Mouse (Mus musculus) gonadal fat pad, adult 2 months (tissue): ENCODE data around the gene Coro1b. TPM values are rescaled to one million over a fixed set of nuclear protein-coding genes. Genes with fewer than 3 reads are reported as not detected.
A peak's percentile ranks its signal among the peaks of the same experiment; 100 is the strongest.

ENCODE experiments used
- DNase-seq: peaks from one replicate; pipeline ENCODE4 v3.0.0-alpha.2; 2012; ENCODE audit warnings: low read depth
- polyA plus RNA-seq: library from polyadenylated mRNA; depleted of rRNA; stranded (reverse); fragments of >200 nt; gene quantifications from 2 replicates; pipeline ENCODE4 v1.2.3, GENCODE M21; 2012

The Coro1b gene
- polyA plus RNA-seq, 1 experiment = 251 TPM

DNA sequence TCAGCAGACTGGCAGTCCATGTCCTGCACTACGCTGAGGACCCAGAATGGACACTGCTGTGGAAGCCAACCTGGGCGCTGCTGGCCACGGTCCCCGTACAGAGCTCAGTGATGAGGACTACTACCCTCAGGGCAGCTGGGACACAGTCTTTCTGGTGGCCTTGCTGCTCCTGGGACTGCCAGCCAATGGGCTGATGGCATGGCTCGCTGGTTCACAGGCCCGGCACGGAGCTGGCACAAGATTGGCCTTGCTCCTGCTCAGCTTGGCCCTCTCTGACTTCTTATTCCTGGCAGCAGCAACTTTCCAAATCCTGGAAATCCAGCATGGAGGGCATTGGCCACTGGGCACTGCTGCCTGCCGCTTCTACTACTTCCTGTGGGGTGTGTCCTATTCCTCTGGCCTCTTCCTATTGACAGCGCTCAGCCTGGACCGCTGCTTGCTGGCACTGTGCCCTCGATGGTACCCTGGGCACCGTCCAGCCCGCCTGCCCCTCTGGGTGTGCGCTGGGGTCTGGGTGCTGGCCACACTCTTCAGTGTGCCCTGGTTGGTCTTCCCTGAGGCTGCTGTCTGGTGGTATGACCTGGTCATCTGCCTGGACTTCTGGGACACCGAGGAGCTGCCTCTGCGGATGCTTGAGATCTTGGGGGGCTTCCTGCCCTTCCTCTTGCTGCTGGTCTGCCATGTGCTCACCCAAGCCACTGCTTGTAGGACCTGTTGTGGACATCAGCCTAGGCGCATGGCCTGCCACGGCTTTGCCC is 5.8 kb upstream of the Coro1b start:
- DNase-seq = no peak

GRCm38 (mm10) chr19:4143759-4144268 is 4.6 kb upstream of the Coro1b start, which contains the start of gene Cabp4:
TSS of gene Cabp4 (minus strand) at chr19:4144033.
- DNase-seq = no peak

DNA sequence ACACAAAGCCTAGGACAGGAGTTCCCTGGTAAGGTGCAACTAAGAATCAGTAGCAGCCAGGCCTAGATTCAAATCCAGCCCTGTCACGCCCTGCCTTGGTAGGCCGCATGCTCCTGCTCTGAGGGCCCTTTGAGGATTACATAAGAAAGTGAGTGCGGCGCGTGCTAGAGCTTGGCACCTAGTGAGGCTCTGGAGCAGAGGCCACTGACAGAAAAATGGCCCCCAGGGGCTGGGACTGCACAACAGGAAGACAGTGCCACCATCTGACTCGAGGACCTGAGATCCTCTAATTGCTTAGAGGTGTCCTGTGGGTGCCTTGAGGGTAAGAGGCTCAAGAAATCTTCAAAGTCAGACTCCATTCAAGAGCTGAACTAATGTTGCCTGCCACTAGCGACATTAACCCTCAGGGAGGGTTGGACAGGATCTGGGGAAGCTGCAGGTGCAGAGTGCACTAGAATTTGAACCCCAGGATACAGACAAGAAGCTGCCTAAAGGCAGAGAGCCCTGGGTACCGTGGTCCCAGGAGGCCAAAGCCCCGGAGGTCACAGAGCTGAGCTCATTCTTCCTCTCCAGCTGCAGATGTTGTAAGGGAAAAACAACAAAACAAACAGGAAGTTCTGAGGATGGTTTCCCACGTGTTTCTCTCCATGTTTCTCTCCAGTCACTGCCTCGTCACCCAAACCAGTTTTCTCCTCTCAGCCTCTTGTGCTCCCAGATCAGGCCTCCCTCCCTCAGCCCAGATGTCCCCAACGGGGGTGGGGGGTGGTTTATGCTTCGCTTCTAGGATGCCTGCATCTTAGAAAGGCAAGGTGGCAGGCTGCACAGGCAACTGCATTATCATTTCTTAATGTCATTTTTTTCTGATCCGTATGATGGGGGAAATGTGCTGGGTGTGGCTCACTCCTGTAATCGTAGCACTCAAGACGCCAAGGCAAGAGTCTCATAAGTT is 3.6 kb upstream of the Coro1b start:
- no peak for DNase-seq

GRCm38 (mm10) chr19:4145936-4146335 is 2.5 kb upstream of the Coro1b start:
- DNase-seq = no peak

GRCm38 (mm10) chr19:4146366-4147021 is 1.9 kb upstream of the Coro1b start:
- no peak for DNase-seq

DNA sequence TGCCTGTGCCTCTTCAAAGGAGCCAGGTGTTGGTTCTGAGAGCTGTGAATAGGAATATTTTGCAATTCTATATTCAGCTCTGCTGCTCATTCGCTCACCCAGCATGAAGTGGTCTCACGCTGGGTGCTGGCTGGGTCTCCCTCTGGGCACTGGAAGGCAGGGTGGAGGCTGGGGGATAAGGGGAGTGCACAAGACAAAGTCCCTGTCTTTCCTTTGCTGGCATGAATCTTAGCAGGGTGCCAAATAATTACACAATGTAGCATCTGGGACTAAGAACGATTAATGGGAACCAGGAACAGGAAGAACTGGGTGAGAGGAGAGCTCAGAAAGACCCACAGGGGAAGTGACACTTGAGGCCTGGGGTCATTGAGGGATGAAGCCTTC is 1.4 kb upstream of the Coro1b start:
- DNase-seq = peak; percentile 59

- DNase-seq = no peak
Observed at GRCm38 (mm10) chr19:4147782-4148490, 483 bp upstream of the Coro1b start.

- DNase-seq = no peak
Observed at GRCm38 (mm10) chr19:4148819-4149218, 400 bp downstream of the Coro1b start.

DNA sequence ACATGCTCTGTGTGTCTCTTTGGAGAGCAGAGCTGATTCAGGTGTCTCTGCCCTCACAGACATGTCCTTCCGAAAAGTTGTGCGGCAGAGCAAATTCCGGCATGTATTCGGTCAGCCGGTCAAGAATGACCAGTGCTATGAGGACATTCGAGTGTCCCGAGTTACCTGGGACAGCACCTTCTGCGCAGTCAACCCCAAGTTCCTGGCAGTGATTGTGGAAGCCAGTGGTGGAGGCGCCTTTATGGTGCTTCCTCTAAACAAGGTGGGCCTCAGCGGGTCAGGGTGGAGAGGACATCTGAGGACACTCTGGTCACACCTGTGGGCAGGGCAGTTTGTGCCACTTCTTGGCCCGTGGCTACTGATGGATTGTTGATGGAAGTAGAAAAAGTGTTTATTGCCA is 864 bp downstream of the Coro1b start:
- no peak for DNase-seq

GRCm38 (mm10) chr19:4149764-4150461 is 1.5 kb downstream of the Coro1b start:
- DNase-seq = no peak

DNA sequence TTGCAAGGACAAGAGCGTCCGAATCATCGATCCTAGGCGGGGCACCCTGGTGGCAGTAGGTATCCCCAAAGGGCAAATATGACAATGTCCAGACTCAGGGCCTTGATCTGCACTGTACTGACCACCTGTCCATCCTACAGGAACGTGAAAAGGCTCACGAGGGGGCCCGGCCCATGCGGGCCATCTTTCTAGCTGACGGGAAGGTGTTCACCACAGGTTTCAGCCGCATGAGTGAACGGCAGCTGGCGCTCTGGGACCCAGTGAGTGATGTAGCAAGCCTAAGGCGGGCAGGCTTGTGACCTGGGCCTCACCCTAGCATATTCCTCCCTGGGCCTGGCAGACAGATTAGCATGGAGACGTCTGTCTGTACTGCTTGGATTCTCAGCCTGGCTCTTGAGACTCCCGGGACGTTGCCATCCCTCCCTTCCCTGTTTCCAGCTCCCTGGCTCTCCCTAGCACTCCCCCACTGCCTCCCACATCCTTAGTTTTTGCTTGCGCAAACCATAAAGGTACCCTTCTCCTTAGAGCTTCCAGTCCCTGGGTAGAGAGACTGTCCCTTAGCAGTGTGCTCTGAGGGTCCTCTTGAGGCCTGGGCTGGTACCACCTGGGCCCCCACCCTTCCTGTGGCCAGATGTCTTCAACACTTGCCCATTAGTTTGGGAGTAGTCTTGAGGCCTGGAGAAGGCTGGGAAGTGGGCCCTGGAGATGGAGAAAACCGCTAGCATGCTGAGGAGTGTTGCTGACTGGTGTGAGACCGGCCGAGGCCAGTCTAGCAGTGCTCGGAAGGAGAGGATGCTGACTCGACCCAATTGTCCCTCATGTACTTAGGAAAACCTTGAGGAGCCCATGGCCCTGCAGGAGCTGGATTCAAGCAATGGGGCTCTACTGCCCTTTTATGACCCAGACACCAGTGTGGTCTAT is 2.4 kb downstream of the Coro1b start:
- no peak for DNase-seq

DNA sequence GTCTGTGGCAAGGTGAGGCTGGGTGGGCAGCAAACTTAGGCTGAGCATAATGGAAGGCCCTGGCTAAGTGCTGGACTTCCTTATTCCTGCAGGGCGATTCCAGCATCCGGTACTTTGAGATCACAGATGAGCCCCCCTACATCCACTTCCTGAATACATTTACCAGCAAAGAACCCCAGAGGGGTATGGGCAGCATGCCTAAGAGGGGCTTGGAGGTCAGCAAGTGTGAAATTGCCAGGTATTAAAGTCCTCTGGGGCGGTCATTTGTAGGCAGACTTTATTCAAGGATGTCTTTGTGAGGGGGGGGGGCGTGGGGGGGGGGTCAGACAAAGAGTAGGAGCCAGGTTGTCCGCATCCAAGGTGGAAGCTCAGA is 3.1 kb downstream of the Coro1b start:
- no peak for DNase-seq

DNA sequence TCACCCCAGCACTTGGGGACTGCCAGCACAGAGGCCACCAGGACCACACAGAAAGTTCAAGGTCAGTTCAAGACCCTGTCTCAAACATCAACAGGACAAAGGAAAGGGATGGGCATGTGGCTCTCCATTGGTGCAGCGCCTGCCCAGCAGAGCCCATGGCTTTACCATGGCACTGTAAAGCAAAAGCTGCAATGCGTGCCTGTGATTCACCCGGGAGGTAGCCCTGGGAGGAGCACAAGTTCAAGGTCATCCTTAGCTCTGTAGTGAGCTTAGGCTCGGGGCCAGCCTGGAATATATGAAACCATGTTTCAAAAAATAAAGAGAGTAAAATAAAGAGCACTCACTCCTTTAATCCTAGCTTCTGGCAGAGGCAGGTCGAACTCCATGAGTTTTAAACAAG is 3.5 kb downstream of the Coro1b start:
- no peak for DNase-seq

DNA sequence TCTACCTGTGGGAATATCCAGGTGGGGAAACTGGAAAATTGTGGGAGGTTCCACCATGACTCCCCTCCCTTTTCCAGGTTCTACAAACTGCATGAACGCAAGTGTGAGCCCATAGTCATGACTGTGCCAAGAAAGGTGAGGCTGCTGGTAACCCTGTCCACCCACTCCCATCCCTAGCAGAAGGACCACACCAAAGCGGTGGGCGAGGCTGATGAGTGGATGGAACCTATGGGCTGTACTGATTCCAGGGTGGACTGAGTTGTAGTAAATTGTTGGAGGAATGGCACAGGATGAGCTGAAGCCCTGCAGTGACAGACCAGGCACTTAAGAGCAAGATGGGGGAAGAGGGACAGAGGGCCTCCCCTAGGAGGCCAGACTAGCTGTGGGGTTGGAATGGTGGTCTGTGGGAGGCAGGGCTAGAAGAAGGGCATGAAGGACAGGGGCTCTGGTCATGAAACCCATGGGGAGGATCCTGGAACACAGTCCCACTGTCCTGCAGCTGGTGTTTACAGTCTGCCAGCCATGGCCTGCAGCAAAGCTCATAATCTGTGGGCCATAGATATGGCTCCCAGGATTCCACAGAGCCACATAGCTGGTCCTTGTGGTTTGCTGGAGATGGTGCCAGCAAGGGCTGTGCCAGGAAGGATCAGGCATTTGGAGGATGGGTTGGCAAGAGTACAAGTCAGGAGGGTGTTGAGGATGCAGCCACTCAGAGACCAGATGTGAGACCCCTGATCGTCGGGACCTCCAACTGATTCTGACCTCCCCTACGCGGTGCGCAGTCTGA is 4.2 kb downstream of the Coro1b start:
- DNase-seq = no peak

GRCm38 (mm10) chr19:4153232-4153654 is 4.8 kb downstream of the Coro1b start, which contains the start of gene Ptprcap:
TSS of gene Ptprcap (plus strand) at chr19:4153604.
- DNase-seq = no peak

- DNase-seq = no peak
Observed at GRCm38 (mm10) chr19:4154437-4155222, 6.2 kb downstream of the Coro1b start.

GRCm38 (mm10) chr19:4155223-4156072 is 7.0 kb downstream of the Coro1b start:
- no peak for DNase-seq
